Mouse (Mus musculus) erythroblast, embryonic 14.5 days (primary cell): Measurements from ENCODE around the gene Arhgap31.

ENCODE experiments used
- GATA1 ChIP-seq: IDR thresholded peaks from 2 replicates; pipeline ENCODE4 v1.6.1; 2012; ENCODE audit warnings: low read length, inconsistent platforms, mixed read lengths
- TAL1 ChIP-seq: IDR thresholded peaks from 3 replicates; pipeline ENCODE4 v1.6.1; 2012; ENCODE audit warnings: low read length, inconsistent platforms, mixed read lengths

- TF ChIP-seq GATA1 (no peak), TAL1 (no peak)
Measured at GRCm38 (mm10) chr16:38563516-38563915, 149.6 kb downstream of the Arhgap31 start.
